Mouse (Mus musculus) Patski (cell line): ENCODE measurements around the gene Tmem14a. TPM values are rescaled to one million over a fixed set of nuclear protein-coding genes. Genes with fewer than 3 reads are reported as not detected.
"Not testable (repeated sequence)": the region's sequence is repeated elsewhere in the genome, so short reads cannot be mapped to it uniquely, and the experiment has no call there.

Experiments
- ATAC-seq: fragments of 100-300 bp; one replicate; pipeline ENCODE4 v1.8.0; 2021
- CTCF ChIA-PET: fragments of 350-600 bp; sonication (Branson Sonifier 250); formaldehyde crosslinking; loops from one replicate; lab custom pipeline; 2022; ENCODE audit warnings: inconsistent platforms; lab: Charles Lee
- POLR2A ChIA-PET: fragments of 350-600 bp; sonication (Branson Sonifier 250); formaldehyde crosslinking; loops from one replicate; lab custom pipeline; 2022; ENCODE audit warnings: antibody characterized with exemption, inconsistent platforms; lab: Charles Lee
- DNase-seq: peaks from one replicate; pipeline ENCODE4 v3.0.0-alpha.2; 2011; ENCODE audit warnings: low read depth, low spot score
- H3K27me3 ChIP-seq: fragments of 371-371 bp; one replicate; pipeline ENCODE4 v1.5.1; 2021
- CTCF ChIP-seq: fragments of 100-300 bp; IDR thresholded peaks from one replicate; pipeline ENCODE4 v1.5.1; 2021
- in situ Hi-C: fragments of 300-500 bp; cut with MboI; formaldehyde crosslinking; loops from 3 replicates; pipeline ENCODE4 v1.11.1; 2018; ENCODE audit warnings: low pct_unique_long_range_greater_than_20kb, mixed read lengths
- polyA plus RNA-seq: library from polyadenylated mRNA; unstranded; gene quantifications from one replicate; pipeline ENCODE4 v1.2.3, GENCODE M21; 2021

Tmem14a gene
- polyA plus RNA-seq = 8.5 TPM

- POLR2A ChIA-PET = no interaction called here
- CTCF ChIA-PET = interaction anchor here (0.7 to 2.8 kb wide), 13 partner anchors 10 to 278 kb away, joined by 3 to 13 read pairs (median 4); partner anchors contain the start of gene Gsta3
- ATAC-seq = peak; percentile 94
- peak; percentile 60 for DNase-seq
- peak; percentile 95 for TF ChIP-seq CTCF
- H3K27me3 ChIP-seq = no peaks in the 10 kb centered on the region
- in situ Hi-C loops = loop anchor here (5.0 kb wide), 2 partner anchors 44 to 51 kb away; no protein-coding TSS in a partner anchor
Observed at GRCm38 (mm10) chr1:21218489-21218919, at the start of gene Tmem14a. TSS of gene Tmem14a (plus strand) at chr1:21218575.

GRCm38 (mm10) chr1:21185196-21185595, 33.2 kb upstream of the Tmem14a start:
- in situ Hi-C loops = loop anchor here (25.0 kb wide), 1 partner anchor 1077 kb away; no protein-coding TSS in a partner anchor
- ATAC-seq (no peak), DNase-seq (no peak)
- no peak for TF ChIP-seq CTCF
- peaks cover 10% of the 10 kb centered on the region for H3K27me3 ChIP-seq
- ChIA-PET POLR2A (no interaction called here), CTCF (no interaction called here)

- in situ Hi-C loops = no loop called here
- ChIA-PET CTCF (interaction anchor here (0.8 kb wide), 1 partner anchor 12 kb away, joined by 3 read pairs; the partner anchor contains the start of gene Tmem14a), POLR2A (no interaction called here)
- no peaks in the 10 kb centered on the region for H3K27me3 ChIP-seq
- ATAC-seq = no peak
- TF ChIP-seq CTCF = no peak
- no peak for DNase-seq
Observed at GRCm38 (mm10) chr1:21206241-21206640, 12.1 kb upstream of the Tmem14a start.

GRCm38 (mm10) chr1:21213537-21213936, 4.8 kb upstream of the Tmem14a start:
- DNase-seq, in situ Hi-C loops, CTCF ChIA-PET, POLR2A ChIA-PET, H3K27me3 ChIP-seq: not testable (repeated sequence)
- ATAC-seq = peak; percentile 32
- TF ChIP-seq CTCF = peak; percentile 30

GRCm38 (mm10) chr1:21213991-21214692, 4.2 kb upstream of the Tmem14a start:
- H3K27me3 ChIP-seq, ATAC-seq, in situ Hi-C loops, CTCF ChIA-PET, POLR2A ChIA-PET, DNase-seq: not testable (repeated sequence)

GRCm38 (mm10) chr1:21227756-21228395, 9.5 kb downstream of the Tmem14a start:
- no peak for ATAC-seq
- in situ Hi-C loops = no loop called here
- no peak for DNase-seq
- H3K27me3 ChIP-seq = no peaks in the 10 kb centered on the region
- ChIA-PET POLR2A (interaction anchor here (0.6 to 0.9 kb wide), 2 partner anchors 12 to 33 kb away, joined by 3 to 5 read pairs; no protein-coding TSS in a partner anchor), CTCF (interaction anchor here (1.0 to 1.5 kb wide), 2 partner anchors 10 to 43 kb away, joined by 3 to 6 read pairs; partner anchors contain the start of gene Tmem14a)
- no peak for TF ChIP-seq CTCF

GRCm38 (mm10) chr1:21228740-21229722, 10.7 kb downstream of the Tmem14a start:
- ChIA-PET POLR2A (interaction anchor here (0.6 to 0.9 kb wide), 2 partner anchors 11 kb away, joined by 3 read pairs; no protein-coding TSS in a partner anchor), CTCF (interaction anchor here (0.7 to 1.5 kb wide), 3 partner anchors 11 to 42 kb away, joined by 3 to 6 read pairs (median 3); partner anchors contain the start of gene Tmem14a)
- in situ Hi-C loops, DNase-seq, H3K27me3 ChIP-seq, ATAC-seq: not testable (repeated sequence)

- DNase-seq (no peak), ATAC-seq (no peak)
- TF ChIP-seq CTCF = no peak
- no peaks in the 10 kb centered on the region for H3K27me3 ChIP-seq
- ChIA-PET POLR2A (no interaction called here), CTCF (no interaction called here)
- in situ Hi-C loops = no loop called here
Observed at GRCm38 (mm10) chr1:21230376-21230775, 12.0 kb downstream of the Tmem14a start.

GRCm38 (mm10) chr1:21231744-21232464, 13.5 kb downstream of the Tmem14a start:
- ChIA-PET CTCF (interaction anchor here (1.0 to 1.1 kb wide), 2 partner anchors 9 to 11 kb away, joined by 3 to 4 read pairs; partner anchors contain the start of gene Gsta3), POLR2A (no interaction called here)
- no peaks in the 10 kb centered on the region for H3K27me3 ChIP-seq
- no peak for ATAC-seq
- in situ Hi-C loops = no loop called here
- TF ChIP-seq CTCF = no peak
- DNase-seq = no peak
